Mouse (Mus musculus) gastrocnemius, postnatal 25 days (tissue): ENCODE results near the gene Zkscan6. TPM values are rescaled to one million over a fixed set of nuclear protein-coding genes. Genes with fewer than 3 reads are reported as not detected.

Experiments
- DNase-seq: peaks from one replicate; pipeline ENCODE4 v3.0.0; 2022
- long read RNA-seq, 2 experiments: library from polyadenylated mRNA; stranded (forward); transcript quantifications; one replicate each; pipeline ENCODE4 v2.0.0; 2021
- total RNA-seq, 2 experiments: library from RNA; stranded (reverse); gene quantifications; 1 replicate in 1 of 2; 2 replicates in 1 of 2; pipeline ENCODE4 v1.2.3; 2021

Zkscan6 gene
- 1 to 10 TPM; 1.7 to 2.2 TPM for total RNA-seq
- long read RNA-seq, experiment 1, partial matches to known transcripts: 0 of 1 reads
- long read RNA-seq, experiment 1, other reads (novel, unspliced or antisense): 1 of 1 reads
- long read RNA-seq, experiment 2, partial matches to known transcripts: 0 of 3 reads
- long read RNA-seq, experiment 2, other reads (novel, unspliced or antisense): 1 of 3 reads

- DNase-seq: peak; percentile 89
Measured at GRCm38 (mm10) chr11:65806909-65807504, at the start of gene Zkscan6. Gene Zkscan6, plus strand, starts transcription at chr11:65807175.

GRCm38 (mm10) chr11:65759350-65759749, 47.6 kb upstream of the Zkscan6 start:
- DNase-seq: no peak

GRCm38 (mm10) chr11:65760912-65761311, 46.1 kb upstream of the Zkscan6 start:
- DNase-seq: no peak

GRCm38 (mm10) chr11:65768445-65768844, 38.5 kb upstream of the Zkscan6 start:
- DNase-seq: no peak

GRCm38 (mm10) chr11:65769990-65770389, 37.0 kb upstream of the Zkscan6 start:
- no peak for DNase-seq

GRCm38 (mm10) chr11:65771546-65771945, 35.4 kb upstream of the Zkscan6 start:
- no peak for DNase-seq

- DNase-seq: no peak
Measured at GRCm38 (mm10) chr11:65773535-65773934, 33.4 kb upstream of the Zkscan6 start.

GRCm38 (mm10) chr11:65773946-65774656, 32.9 kb upstream of the Zkscan6 start:
- DNase-seq: no peak

GRCm38 (mm10) chr11:65776906-65777611, 29.9 kb upstream of the Zkscan6 start:
- no peak for DNase-seq

- DNase-seq: no peak
Measured at GRCm38 (mm10) chr11:65777810-65778209, 29.2 kb upstream of the Zkscan6 start.

GRCm38 (mm10) chr11:65779066-65779465, 27.9 kb upstream of the Zkscan6 start:
- no peak for DNase-seq

- no peak for DNase-seq
Measured at GRCm38 (mm10) chr11:65779578-65779977, 27.4 kb upstream of the Zkscan6 start.

GRCm38 (mm10) chr11:65781596-65781995, 25.4 kb upstream of the Zkscan6 start:
- DNase-seq: no peak

GRCm38 (mm10) chr11:65786160-65786559, 20.8 kb upstream of the Zkscan6 start:
- DNase-seq: no peak

GRCm38 (mm10) chr11:65787421-65788151, 19.4 kb upstream of the Zkscan6 start:
- DNase-seq: no peak

GRCm38 (mm10) chr11:65788154-65788553, 18.8 kb upstream of the Zkscan6 start, which contains the start of gene Map2k4:
Gene Map2k4, minus strand, starts transcription at chr11:65788297.
- DNase-seq: peak; percentile 94

GRCm38 (mm10) chr11:65794428-65795219, 12.4 kb upstream of the Zkscan6 start:
- DNase-seq: no peak

GRCm38 (mm10) chr11:65795896-65796295, 11.1 kb upstream of the Zkscan6 start:
- DNase-seq: no peak

GRCm38 (mm10) chr11:65801899-65802298, 5.1 kb upstream of the Zkscan6 start:
- no peak for DNase-seq

- peak; percentile 8 for DNase-seq
Measured at GRCm38 (mm10) chr11:65806321-65806904, 562 bp upstream of the Zkscan6 start.

GRCm38 (mm10) chr11:65807601-65808000, 626 bp downstream of the Zkscan6 start:
- no peak for DNase-seq
